Mouse (Mus musculus) heart, adult 2 months (tissue): ENCODE data around the gene Rasl10b. TPM values are rescaled to one million over a fixed set of nuclear protein-coding genes. Genes with fewer than 3 reads are reported as not detected.

Experiments
- DNase-seq, 2 experiments: peaks; one replicate each; pipeline ENCODE4 v3.0.0; 2021
- H3K27ac ChIP-seq: fragments of 200-600 bp; 2 replicates; pipeline ENCODE4 v1.8.1; 2022
- H3K27me3 ChIP-seq: fragments of 200-500 bp; 2 replicates; pipeline ENCODE4 v1.6.1; 2012; ENCODE audit warnings: mild to moderate bottlenecking, low read length, inconsistent platforms, mixed read lengths; ENCODE audit not compliant: control insufficient read depth, insufficient read depth
- H3K36me3 ChIP-seq: fragments of 200-500 bp; 2 replicates; pipeline ENCODE4 v1.6.1; 2012; ENCODE audit warnings: low read length, inconsistent platforms; ENCODE audit not compliant: control insufficient read depth, insufficient read depth
- H3K4me1 ChIP-seq: fragments of 200-500 bp; 2 replicates; pipeline ENCODE4 v1.6.1; 2011; ENCODE audit warnings: low read length; ENCODE audit not compliant: control insufficient read depth, insufficient read depth
- H3K4me3 ChIP-seq: fragments of 200-600 bp; 2 replicates; pipeline ENCODE4 v1.8.1; 2022
- H3K79me2 ChIP-seq: fragments of 200-500 bp; replicated peaks from 2 replicates; pipeline ENCODE4 v1.6.1; 2012; ENCODE audit warnings: mild to moderate bottlenecking, inconsistent platforms, low read length, moderate library complexity, mixed read lengths; ENCODE audit not compliant: control insufficient read depth, insufficient read depth
- H3K9ac ChIP-seq: fragments of 200-500 bp; 2 replicates; pipeline ENCODE4 v1.6.1; 2012; ENCODE audit warnings: low read depth, mild to moderate bottlenecking, control low read depth, inconsistent platforms, low read length, mixed read lengths
- CTCF ChIP-seq: fragments of 200-600 bp; IDR thresholded peaks from 2 replicates; pipeline ENCODE4 v1.8.1; 2022; ENCODE audit warnings: antibody characterized with exemption, mild to moderate bottlenecking, moderate library complexity
- EP300 ChIP-seq: fragments of 200-500 bp; IDR thresholded peaks from 2 replicates; pipeline ENCODE4 v1.6.1; 2011; ENCODE audit warnings: low read depth, low read length, control low read depth; ENCODE audit not compliant: insufficient read depth
- POLR2A ChIP-seq: fragments of 200-500 bp; IDR thresholded peaks from 2 replicates; pipeline ENCODE4 v1.6.1; 2011; ENCODE audit warnings: mild to moderate bottlenecking, low read depth, low read length, control low read depth; ENCODE audit not compliant: insufficient read depth
- WGBS: fragments of 180-500 bp; shearing (Covaris S2); methylation state at CpG from one replicate; pipeline ENCODE4 v1.1.7; 2018; 5-methylcytosine and 5-hydroxymethylcytosine counted together
- intact Hi-C: fragments of 180-260 bp; cut with DNase I; formaldehyde crosslinking; loops from one replicate; pipeline ENCODE4 v1.15.1; 2025
- polyA plus RNA-seq: library from polyadenylated mRNA; depleted of rRNA; stranded (reverse); fragments of >200 nt; gene quantifications from 2 replicates; pipeline ENCODE4 v1.2.3, GENCODE M21; 2012
- total RNA-seq, 2 experiments: library from RNA; stranded (reverse); gene quantifications; 2 replicates each; pipeline ENCODE4 v1.2.3; 2021

Gene Rasl10b
- total and polyA plus RNA-seq, 3 experiments = 61.9 to 77.8 (median 70.8) TPM

GRCm38 (mm10) chr11:83432533-83432932 is 23.6 kb downstream of the Rasl10b start:
- 69% methylated on average over 2 of the region's 2 CpGs for WGBS
- H3K79me2 ChIP-seq = no peaks in the 10 kb centered on the region

GRCm38 (mm10) chr11:83437377-83437776 is 28.4 kb downstream of the Rasl10b start, which contains the start of gene 1700020L24Rik:
Gene 1700020L24Rik (plus strand): TSS chr11:83437677.
- no peaks in the 10 kb centered on the region for H3K27me3 ChIP-seq
- no peak for TF ChIP-seq EP300
- TF ChIP-seq CTCF = no peak
- TF ChIP-seq POLR2A = no peak
- no peak for DNase-seq
- H3K9ac ChIP-seq = no peak within 1 kb of the TSS
- H3K4me3 ChIP-seq = no peak within 1 kb of the TSS
- peaks cover 6% of the 10 kb centered on the region for H3K4me1 ChIP-seq
- H3K27ac ChIP-seq = no peak within 1 kb of the TSS
- WGBS = 94% methylated on average over 1 of the region's 1 CpGs
- intact Hi-C loops = no loop called here
- no peaks in the 10 kb centered on the region for H3K79me2 ChIP-seq
- no peaks in the 10 kb centered on the region for H3K36me3 ChIP-seq

More at GRCm38 (mm10) chr11:83432533-83432932, 23.6 kb downstream of the Rasl10b start:
- Histone ChIP-seq H3K27ac (no peak overlapping the region), H3K4me1 (no peaks in the 10 kb centered on the region), H3K27me3 (peaks cover 3% of the 10 kb centered on the region), H3K9ac (no peak overlapping the region), H3K36me3 (no peaks in the 10 kb centered on the region), H3K4me3 (no peak overlapping the region)
- intact Hi-C loops = no loop called here
- TF ChIP-seq EP300 = no peak
- no peak for TF ChIP-seq CTCF
- TF ChIP-seq POLR2A = no peak
- DNase-seq = no peak

- H3K79me2 ChIP-seq = no peaks in the 10 kb centered on the region
- no peak for DNase-seq
- 28% methylated on average over 11 of the region's 11 CpGs for WGBS
- TF ChIP-seq POLR2A = no peak
- no peak for TF ChIP-seq EP300
- TF ChIP-seq CTCF = no peak
- intact Hi-C loops = loop anchor here (5.0 kb wide), 2 partner anchors 298 to 313 kb away; partner anchors contain the start of gene Heatr6
- no peaks in the 10 kb centered on the region for H3K36me3 ChIP-seq
- peaks cover 10% of the 10 kb centered on the region for H3K4me1 ChIP-seq
- H3K27ac ChIP-seq = no peak overlapping the region
- H3K4me3 ChIP-seq = no peak overlapping the region
- H3K27me3 ChIP-seq = no peaks in the 10 kb centered on the region
- no peak overlapping the region for H3K9ac ChIP-seq
These were observed 30.6 kb downstream of the Rasl10b start for GRCm38 (mm10) chr11:83439426-83440060.

GRCm38 (mm10) chr11:83440081-83441064 is 31.4 kb downstream of the Rasl10b start:
- intact Hi-C loops = loop anchor here (1.0 to 5.0 kb wide), 3 partner anchors 27 to 312 kb away; partner anchors contain the start of gene Heatr6
- Histone ChIP-seq H3K27me3 (no peaks in the 10 kb centered on the region; the same call in 1 of the 2 replicates), H3K4me3 (peak overlapping the region; percentile 71), H3K4me1 (peaks cover 10% of the 10 kb centered on the region), H3K27ac (peak overlapping the region; percentile 57), H3K36me3 (no peaks in the 10 kb centered on the region), H3K79me2 (no peaks in the 10 kb centered on the region), H3K9ac (peak overlapping the region; percentile 69)
- under 1% methylated on average over 66 of the region's 75 CpGs for WGBS
- TF ChIP-seq EP300 (peak; percentile 64; the same call in 1 of the 2 replicates), POLR2A (no peak), CTCF (peak; percentile 73)
- DNase-seq = peak; percentile 89 to 91

- TF ChIP-seq EP300 (peak; percentile 81; the same call in 1 of the 2 replicates), CTCF (no peak)
- 10% methylated on average over 7 of the region's 7 CpGs for WGBS
- Histone ChIP-seq H3K27ac (peak overlapping the region; percentile 57), H3K36me3 (no peaks in the 10 kb centered on the region), H3K79me2 (no peaks in the 10 kb centered on the region), H3K4me1 (peaks cover 10% of the 10 kb centered on the region), H3K27me3 (no peaks in the 10 kb centered on the region; the same call in 1 of the 2 replicates), H3K9ac (no peak overlapping the region), H3K4me3 (peak overlapping the region; percentile 71; the same call in 1 of the 2 replicates)
- intact Hi-C loops = loop anchor here (1.0 to 5.0 kb wide), 3 partner anchors 26 to 311 kb away; partner anchors contain the start of gene Heatr6
- DNase-seq = peak; percentile 72 to 73
These were observed 32.3 kb downstream of the Rasl10b start for GRCm38 (mm10) chr11:83441235-83441634.
